31 mouse cellular contexts compared by ENCODE assay signal in the genomic region with DNA sequence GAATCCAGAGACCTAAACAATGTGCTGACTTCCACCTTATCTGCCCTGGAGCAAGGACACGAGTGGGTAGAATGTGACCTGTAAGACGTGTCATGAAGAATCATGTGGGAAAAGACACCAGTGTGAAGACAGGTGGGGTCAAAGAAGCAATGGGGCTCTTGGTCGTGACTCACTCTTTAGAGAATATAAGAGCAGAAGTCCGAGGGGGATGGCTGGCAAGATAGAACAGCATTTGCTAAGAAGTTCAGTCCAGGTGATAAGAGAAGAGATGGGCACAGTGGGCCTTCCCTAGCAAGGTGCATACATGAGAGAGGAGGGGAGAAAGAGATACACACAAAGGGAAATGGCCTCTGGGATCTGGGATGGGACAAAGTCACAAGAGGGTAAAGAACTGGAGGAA.
"Had no signal": no experiment of that assay in that cellular context is flagged by ENCODE, and none has a peak within 500 bp of the region (broad histone marks: within the 10 kb centered on the region; RNA-seq: fewer than 3 reads in every experiment).

No protein-coding gene starts in this region.

- DNase-seq: left cerebral cortex, postnatal 4 days; liver; liver, embryonic 13.5 days; liver, postnatal 0 days; lung, adult 18-20 months; lung, adult 2 months; lung, embryonic 14.5 days; lung, postnatal 10 days; lung, postnatal 14 days; lung, postnatal 36 days; lung, postnatal 4 days; midbrain, embryonic 14.5 days had no signal

- H3K4me1 ChIP-seq: limb, embryonic 12.5 days; liver, embryonic 13.5 days; megakaryocyte, embryonic 14.5 days; midbrain, embryonic 10.5 days; midbrain, embryonic 12.5 days; midbrain, embryonic 13.5 days; neural tube, embryonic 12.5 days had no signal

- H3K36me3 ChIP-seq: liver, embryonic 13.5 days; liver, embryonic 15.5 days had no signal

- H3K4me2 ChIP-seq: limb, embryonic 12.5 days; limb, embryonic 13.5 days; limb, embryonic 15.5 days; liver, embryonic 11.5 days; liver, embryonic 12.5 days; liver, embryonic 13.5 days; liver, embryonic 15.5 days; lung, embryonic 14.5 days; lung, embryonic 15.5 days; midbrain, embryonic 12.5 days; midbrain, embryonic 13.5 days; neural tube, embryonic 12.5 days had no signal

- H3K4me3 ChIP-seq: left cerebral cortex, adult 2 months; limb, embryonic 10.5 days; limb, embryonic 12.5 days; limb, embryonic 13.5 days; limb, embryonic 15.5 days; liver, embryonic 12.5 days; liver, embryonic 13.5 days; liver, embryonic 15.5 days; lung, embryonic 15.5 days; megakaryocyte, embryonic 14.5 days; midbrain, embryonic 10.5 days; midbrain, embryonic 12.5 days; midbrain, embryonic 13.5 days; myocyte; neural tube, embryonic 12.5 days had no signal

- H3K27me3 ChIP-seq: limb, embryonic 12.5 days; limb, embryonic 13.5 days; limb, embryonic 15.5 days; liver, embryonic 12.5 days; liver, embryonic 13.5 days; liver, embryonic 15.5 days; lung, embryonic 15.5 days; megakaryocyte, embryonic 14.5 days; midbrain, embryonic 12.5 days; midbrain, embryonic 13.5 days; neural tube, embryonic 12.5 days had no signal

- H3K9me3 ChIP-seq: limb, embryonic 10.5 days; limb, embryonic 13.5 days; limb, embryonic 15.5 days; liver, embryonic 12.5 days; liver, embryonic 13.5 days; liver, embryonic 15.5 days; lung, embryonic 15.5 days; midbrain, embryonic 10.5 days; midbrain, embryonic 12.5 days; midbrain, embryonic 13.5 days; neural tube, embryonic 12.5 days had no signal

- H3K9ac ChIP-seq: limb, embryonic 12.5 days; limb, embryonic 13.5 days; limb, embryonic 15.5 days; liver, embryonic 12.5 days; liver, embryonic 13.5 days; liver, embryonic 14.5 days; liver, embryonic 15.5 days; liver, postnatal 0 days; lung, embryonic 14.5 days; lung, embryonic 15.5 days; midbrain, embryonic 12.5 days; midbrain, embryonic 13.5 days; neural tube, embryonic 12.5 days had no signal

- ATAC-seq: liver, embryonic 12.5 days; liver, postnatal 0 days; lung, postnatal 0 days; midbrain, embryonic 13.5 days; midbrain, embryonic 16.5 days had no signal

- H3K27ac ChIP-seq: left cerebral cortex, adult 2 months; limb, embryonic 10.5 days; limb, embryonic 12.5 days; limb, embryonic 13.5 days; limb, embryonic 15.5 days; liver, embryonic 12.5 days; liver, embryonic 13.5 days; liver, embryonic 14.5 days; liver, embryonic 15.5 days; lung, embryonic 15.5 days; macrophage; midbrain, embryonic 10.5 days; midbrain, embryonic 12.5 days; midbrain, embryonic 13.5 days; neural tube, embryonic 12.5 days had no signal
